Mouse (Mus musculus) hindbrain, embryonic 15.5 days (tissue): ENCODE results near the gene Hnrnpa0. TPM values are rescaled to one million over a fixed set of nuclear protein-coding genes. Genes with fewer than 3 reads are reported as not detected.

ENCODE experiments used
- ATAC-seq: fragments of 200-750 bp; cut with Nextera tagmentation; 2 replicates; pipeline ENCODE4 v1.8.0; 2017; ENCODE audit warnings: low read depth, moderate number of reproducible peaks, moderate TSS enrichment; ENCODE audit not compliant: low FRiP score
- H3K27ac ChIP-seq: fragments of 300-500 bp; sonication (generic); replicated peaks from 2 replicates; pipeline ENCODE4 v1.5.1; 2015; ENCODE audit warnings: mild to moderate bottlenecking, inconsistent platforms
- H3K27me3 ChIP-seq: fragments of 300-500 bp; sonication (generic); 2 replicates; pipeline ENCODE4 v1.6.1; 2015; ENCODE audit warnings: control low read depth, inconsistent platforms
- H3K36me3 ChIP-seq: fragments of 300-500 bp; sonication (generic); 2 replicates; pipeline ENCODE4 v1.6.1; 2015; ENCODE audit warnings: control low read depth, inconsistent platforms
- H3K4me1 ChIP-seq: fragments of 300-500 bp; sonication (generic); replicated peaks from 2 replicates; pipeline ENCODE4 v1.6.1; 2015; ENCODE audit warnings: control low read depth, inconsistent platforms
- H3K4me2 ChIP-seq: fragments of 300-500 bp; sonication (generic); 2 replicates; pipeline ENCODE4 v1.6.1; 2015; ENCODE audit warnings: moderate library complexity, mild to moderate bottlenecking, inconsistent platforms
- H3K4me3 ChIP-seq: fragments of 300-500 bp; sonication (generic); 2 replicates; pipeline ENCODE4 v1.5.1; 2015; ENCODE audit warnings: mild to moderate bottlenecking, inconsistent platforms
- H3K9ac ChIP-seq: fragments of 300-500 bp; sonication (generic); 2 replicates; pipeline ENCODE4 v1.6.1; 2015; ENCODE audit warnings: inconsistent platforms
- H3K9me3 ChIP-seq: fragments of 300-500 bp; sonication (generic); 2 replicates; pipeline ENCODE4 v1.6.1; 2016; ENCODE audit warnings: control low read depth, inconsistent platforms
- WGBS: fragments of 180-500 bp; shearing (Covaris S2); methylation state at CpG from one replicate; pipeline ENCODE4 v1.1.7; 2015; 5-methylcytosine and 5-hydroxymethylcytosine counted together
- polyA plus RNA-seq: library from polyadenylated mRNA; unstranded; fragments of >200 nt; fragmentation: Nextera tagmentation; extraction: Ambion mirVana; gene quantifications from 2 replicates; pipeline ENCODE4 v1.2.1, GENCODE M21; 2015

The Hnrnpa0 gene
- polyA plus RNA-seq, 1 experiment from 2014 or later, result 39.6 TPM

- 92% methylated on average over 3 of the region's 3 CpGs for WGBS
These were observed 4.1 kb downstream of the Hnrnpa0 start for GRCm38 (mm10) chr13:58124278-58124677.

GRCm38 (mm10) chr13:58123381-58123780 lies 5.0 kb downstream of the Hnrnpa0 start:
- no peak overlapping the region for H3K9ac ChIP-seq
- peaks cover 34% of the 10 kb centered on the region for H3K4me1 ChIP-seq
- H3K9me3 ChIP-seq, result no peaks in the 10 kb centered on the region
- ATAC-seq, result no peak
- no peaks in the 10 kb centered on the region for H3K27me3 ChIP-seq
- H3K27ac ChIP-seq, result no peak overlapping the region
- WGBS, result 50% methylated on average over 8 of the region's 8 CpGs
- H3K4me2 ChIP-seq, result no peak overlapping the region
- no peak overlapping the region for H3K4me3 ChIP-seq
- H3K36me3 ChIP-seq, result no peaks in the 10 kb centered on the region

More at GRCm38 (mm10) chr13:58124278-58124677, 4.1 kb downstream of the Hnrnpa0 start:
- no peak overlapping the region for H3K9ac ChIP-seq
- no peaks in the 10 kb centered on the region for H3K9me3 ChIP-seq
- no peak for ATAC-seq
- no peak overlapping the region for H3K4me3 ChIP-seq
- H3K4me2 ChIP-seq, result no peak overlapping the region
- H3K27me3 ChIP-seq, result no peaks in the 10 kb centered on the region
- no peaks in the 10 kb centered on the region for H3K36me3 ChIP-seq
- H3K27ac ChIP-seq, result no peak overlapping the region
- peaks cover 35% of the 10 kb centered on the region for H3K4me1 ChIP-seq

GRCm38 (mm10) chr13:58122786-58123297 lies 5.5 kb downstream of the Hnrnpa0 start:
- no peak overlapping the region for H3K27ac ChIP-seq
- ATAC-seq, result no peak
- H3K4me3 ChIP-seq, result no peak overlapping the region
- no peak overlapping the region for H3K4me2 ChIP-seq
- H3K9me3 ChIP-seq, result no peaks in the 10 kb centered on the region
- H3K4me1 ChIP-seq, result peaks cover 34% of the 10 kb centered on the region
- H3K36me3 ChIP-seq, result no peaks in the 10 kb centered on the region
- WGBS, result 30% methylated on average over 10 of the region's 10 CpGs
- H3K9ac ChIP-seq, result no peak overlapping the region
- H3K27me3 ChIP-seq, result no peaks in the 10 kb centered on the region

- Histone ChIP-seq H3K4me1 (peaks cover 8% of the 10 kb centered on the region), H3K4me3 (no peak overlapping the region), H3K36me3 (no peaks in the 10 kb centered on the region), H3K27me3 (no peaks in the 10 kb centered on the region), H3K27ac (no peak overlapping the region), H3K9ac (no peak overlapping the region), H3K4me2 (no peak overlapping the region), H3K9me3 (no peaks in the 10 kb centered on the region)
- 75% methylated on average over 8 of the region's 8 CpGs for WGBS
- no peak for ATAC-seq
These were observed 10.9 kb downstream of the Hnrnpa0 start for GRCm38 (mm10) chr13:58117318-58118017.

- Histone ChIP-seq H3K4me3 (no peak overlapping the region), H3K36me3 (no peaks in the 10 kb centered on the region), H3K4me2 (no peak overlapping the region), H3K9me3 (no peaks in the 10 kb centered on the region), H3K4me1 (peaks cover 15% of the 10 kb centered on the region), H3K9ac (no peak overlapping the region), H3K27ac (no peak overlapping the region), H3K27me3 (no peaks in the 10 kb centered on the region)
- ATAC-seq, result no peak
- 90% methylated on average over 2 of the region's 2 CpGs for WGBS
These were observed 11.6 kb downstream of the Hnrnpa0 start for GRCm38 (mm10) chr13:58116801-58117200.

- no peak for ATAC-seq
- WGBS, result 63% methylated on average over 13 of the region's 13 CpGs
These were observed 13.1 kb downstream of the Hnrnpa0 start for GRCm38 (mm10) chr13:58115227-58115626.

GRCm38 (mm10) chr13:58113061-58113900 lies 15.1 kb downstream of the Hnrnpa0 start, which contains the start of gene Klhl3:
Klhl3 (minus strand) TSS chr13:58113592.
- peak; percentile 92 for ATAC-seq

More at GRCm38 (mm10) chr13:58115227-58115626, 13.1 kb downstream of the Hnrnpa0 start:
- H3K4me1 ChIP-seq, result peaks cover 23% of the 10 kb centered on the region
- no peak overlapping the region for H3K9ac ChIP-seq
- no peaks in the 10 kb centered on the region for H3K36me3 ChIP-seq
- H3K4me2 ChIP-seq, result no peak overlapping the region
- no peaks in the 10 kb centered on the region for H3K27me3 ChIP-seq
- no peaks in the 10 kb centered on the region for H3K9me3 ChIP-seq
- no peak overlapping the region for H3K27ac ChIP-seq
- no peak overlapping the region for H3K4me3 ChIP-seq

GRCm38 (mm10) chr13:58112601-58113041 lies 15.7 kb downstream of the Hnrnpa0 start:
- ATAC-seq, result peak; percentile 9; the same call in 1 of the 2 replicates
- peak overlapping the region; percentile 73 for H3K4me2 ChIP-seq
- no peaks in the 10 kb centered on the region for H3K27me3 ChIP-seq
- peak overlapping the region; percentile 94 for H3K27ac ChIP-seq
- no peaks in the 10 kb centered on the region for H3K9me3 ChIP-seq
- 14% methylated on average over 11 of the region's 11 CpGs for WGBS
- H3K4me3 ChIP-seq, result peak overlapping the region; percentile 50
- H3K36me3 ChIP-seq, result no peaks in the 10 kb centered on the region
- H3K4me1 ChIP-seq, result peaks cover 26% of the 10 kb centered on the region
- peak overlapping the region; percentile 63 for H3K9ac ChIP-seq

More at GRCm38 (mm10) chr13:58113061-58113900, 15.1 kb downstream of the Hnrnpa0 start, which contains the start of gene Klhl3:
- peak within 1 kb of the TSS; percentile 63 for H3K9ac ChIP-seq
- peak within 1 kb of the TSS; percentile 50 for H3K4me3 ChIP-seq
- H3K4me2 ChIP-seq, result peak within 1 kb of the TSS; percentile 73
- H3K36me3 ChIP-seq, result no peaks in the 10 kb centered on the region
- H3K4me1 ChIP-seq, result peaks cover 26% of the 10 kb centered on the region
- H3K9me3 ChIP-seq, result no peaks in the 10 kb centered on the region
- under 1% methylated on average over 35 of the region's 35 CpGs for WGBS
- peak within 1 kb of the TSS; percentile 94 for H3K27ac ChIP-seq
- H3K27me3 ChIP-seq, result no peaks in the 10 kb centered on the region

- 64% methylated on average over 10 of the region's 10 CpGs for WGBS
These were observed 16.2 kb downstream of the Hnrnpa0 start for GRCm38 (mm10) chr13:58112191-58112590.

GRCm38 (mm10) chr13:58111306-58111705 lies 17.1 kb downstream of the Hnrnpa0 start:
- Histone ChIP-seq H3K4me2 (peak overlapping the region; percentile 73), H3K4me3 (no peak overlapping the region), H3K27ac (no peak overlapping the region), H3K4me1 (peaks cover 26% of the 10 kb centered on the region), H3K9me3 (no peaks in the 10 kb centered on the region), H3K9ac (no peak overlapping the region), H3K27me3 (no peaks in the 10 kb centered on the region), H3K36me3 (no peaks in the 10 kb centered on the region)
- 93% methylated on average over 6 of the region's 6 CpGs for WGBS
- no peak for ATAC-seq

More at GRCm38 (mm10) chr13:58112191-58112590, 16.2 kb downstream of the Hnrnpa0 start:
- H3K4me2 ChIP-seq, result peak overlapping the region; percentile 73
- ATAC-seq, result no peak
- no peaks in the 10 kb centered on the region for H3K27me3 ChIP-seq
- H3K4me1 ChIP-seq, result peaks cover 26% of the 10 kb centered on the region
- H3K4me3 ChIP-seq, result peak overlapping the region; percentile 50
- no peaks in the 10 kb centered on the region for H3K36me3 ChIP-seq
- peak overlapping the region; percentile 63 for H3K9ac ChIP-seq
- H3K9me3 ChIP-seq, result no peaks in the 10 kb centered on the region
- peak overlapping the region; percentile 94 for H3K27ac ChIP-seq

- H3K4me2 ChIP-seq, result peak overlapping the region; percentile 35
- no peaks in the 10 kb centered on the region for H3K27me3 ChIP-seq
- H3K9me3 ChIP-seq, result no peaks in the 10 kb centered on the region
- H3K27ac ChIP-seq, result peak overlapping the region; percentile 57
- H3K36me3 ChIP-seq, result 0 out of 2 replicates have a peak, but pooled peaks cover 2% of the 10 kb centered on the region
- WGBS, result 19% methylated on average over 8 of the region's 8 CpGs
- peaks cover 12% of the 10 kb centered on the region for H3K4me1 ChIP-seq
- H3K4me3 ChIP-seq, result no peak overlapping the region
- ATAC-seq, result peak; percentile 89
- no peak overlapping the region for H3K9ac ChIP-seq
These were observed 37.7 kb downstream of the Hnrnpa0 start for GRCm38 (mm10) chr13:58090643-58091042.
